Mouse (Mus musculus) cerebellum, adult 2 months (tissue): Measurements from ENCODE around the gene Pias1. TPM values are rescaled to one million over a fixed set of nuclear protein-coding genes. Genes with fewer than 3 reads are reported as not detected.

Experiments used
- DNase-seq, 2 experiments: peaks; one replicate each; pipeline ENCODE4 v3.0.0; 2021
- H3K27ac ChIP-seq: fragments of 200-500 bp; 2 replicates; pipeline ENCODE4 v1.5.1; 2012; ENCODE audit warnings: low read length, control low read depth, inconsistent platforms; ENCODE audit not compliant: insufficient read depth
- H3K27me3 ChIP-seq: fragments of 200-500 bp; 2 replicates; pipeline ENCODE4 v1.6.1; 2012; ENCODE audit warnings: inconsistent platforms, mild to moderate bottlenecking, low read length, moderate library complexity; ENCODE audit not compliant: control insufficient read depth, insufficient read depth
- H3K4me1 ChIP-seq: fragments of 200-500 bp; 2 replicates; pipeline ENCODE4 v1.6.1; 2011; ENCODE audit warnings: low read length; ENCODE audit not compliant: control insufficient read depth, insufficient read depth
- H3K4me3 ChIP-seq: fragments of 200-500 bp; replicated peaks from 2 replicates; pipeline ENCODE3; 2011; ENCODE audit warnings: mild to moderate bottlenecking, low read depth, low read length, control low read depth; ENCODE audit not compliant: insufficient read depth
- CTCF ChIP-seq: fragments of 200-500 bp; IDR thresholded peaks from 2 replicates; pipeline ENCODE4 v1.5.1; 2011; ENCODE audit warnings: low read depth, mild to moderate bottlenecking, control low read depth, low read length, moderate library complexity, borderline replicate concordance; ENCODE audit not compliant: insufficient read depth
- POLR2A ChIP-seq: fragments of 200-500 bp; IDR thresholded peaks from 2 replicates; pipeline ENCODE4 v1.6.1; 2011; ENCODE audit warnings: low read length, control low read depth, borderline replicate concordance; ENCODE audit not compliant: insufficient read depth
- WGBS: fragments of 180-500 bp; shearing (Covaris S2); methylation state at CpG from one replicate; pipeline ENCODE4 v1.1.7; 2018; 5-methylcytosine and 5-hydroxymethylcytosine counted together
- polyA plus RNA-seq: library from polyadenylated mRNA; depleted of rRNA; stranded (reverse); fragments of >200 nt; gene quantifications from 2 replicates; pipeline ENCODE4 v1.2.3, GENCODE M21; 2012; rRNA removed

Gene Pias1
- polyA plus RNA-seq, 1 experiment: 26.8 TPM

- Histone ChIP-seq H3K27ac (no peak overlapping the region), H3K4me1 (peaks cover 10% of the 10 kb centered on the region), H3K27me3 (no peaks in the 10 kb centered on the region), H3K4me3 (no peak overlapping the region)
- TF ChIP-seq CTCF: no peak
- no peak for TF ChIP-seq POLR2A
- WGBS: 44% methylated on average over 4 of the region's 4 CpGs
- no peak for DNase-seq
These were observed 151.8 kb downstream of the Pias1 start for GRCm38 (mm10) chr9:62835705-62836446.

- H3K4me1 ChIP-seq: peaks cover 8% of the 10 kb centered on the region
- no peak for DNase-seq
- 81% methylated on average over 5 of the region's 5 CpGs for WGBS
- TF ChIP-seq POLR2A (no peak), CTCF (no peak)
- no peak overlapping the region for H3K27ac ChIP-seq
- H3K4me3 ChIP-seq: no peak overlapping the region
- no peaks in the 10 kb centered on the region for H3K27me3 ChIP-seq
These were observed 152.8 kb downstream of the Pias1 start for GRCm38 (mm10) chr9:62834906-62835305.

- H3K4me3 ChIP-seq: no peak overlapping the region
- H3K27ac ChIP-seq: no peak overlapping the region
- no peaks in the 10 kb centered on the region for H3K27me3 ChIP-seq
- H3K4me1 ChIP-seq: no peaks in the 10 kb centered on the region
- TF ChIP-seq CTCF: no peak
- no peak for TF ChIP-seq POLR2A
- 90% methylated on average over 6 of the region's 6 CpGs for WGBS
- no peak for DNase-seq
These were observed 157.8 kb downstream of the Pias1 start for GRCm38 (mm10) chr9:62829877-62830276.

GRCm38 (mm10) chr9:62828662-62829086 is 159.1 kb downstream of the Pias1 start:
- Histone ChIP-seq H3K4me3 (peak overlapping the region; percentile 46), H3K27ac (no peak overlapping the region), H3K4me1 (no peaks in the 10 kb centered on the region), H3K27me3 (no peaks in the 10 kb centered on the region)
- peak; percentile 94 to 95 for DNase-seq
- TF ChIP-seq CTCF (peak; percentile 76), POLR2A (peak; percentile 33; the same call in 1 of the 2 replicates)
- under 1% methylated on average over 23 of the region's 23 CpGs for WGBS

Other genes starting within 250 kb of the Pias1 start
- 42.0 and 43.3 TPM in 2 replicates for gene Fem1b, start 176.0 kb downstream of the Pias1 start, polyA plus RNA-seq
- gene Cln6, start 149.1 kb downstream of the Pias1 start, polyA plus RNA-seq: 17.6 and 22.1 TPM in 2 replicates
- gene Calml4, start 129.8 kb downstream of the Pias1 start, polyA plus RNA-seq: 5.5 and 9.2 TPM in 2 replicates
- 7.1 and 9.2 TPM in 2 replicates for gene Skor1, start 161.0 kb upstream of the Pias1 start, polyA plus RNA-seq